Mouse (Mus musculus): ENCODE results near the gene Olfr212. TPM values are rescaled to one million over a fixed set of nuclear protein-coding genes. Genes with fewer than 3 reads are reported as not detected.
"Not testable (repeated sequence)": the region's sequence is repeated elsewhere in the genome, so short reads cannot be mapped to it uniquely, and the experiment has no call there.

The Olfr212 gene
- polyA plus RNA-seq, 1 experiment from 2014 or later = 0.04 TPM

DNA sequence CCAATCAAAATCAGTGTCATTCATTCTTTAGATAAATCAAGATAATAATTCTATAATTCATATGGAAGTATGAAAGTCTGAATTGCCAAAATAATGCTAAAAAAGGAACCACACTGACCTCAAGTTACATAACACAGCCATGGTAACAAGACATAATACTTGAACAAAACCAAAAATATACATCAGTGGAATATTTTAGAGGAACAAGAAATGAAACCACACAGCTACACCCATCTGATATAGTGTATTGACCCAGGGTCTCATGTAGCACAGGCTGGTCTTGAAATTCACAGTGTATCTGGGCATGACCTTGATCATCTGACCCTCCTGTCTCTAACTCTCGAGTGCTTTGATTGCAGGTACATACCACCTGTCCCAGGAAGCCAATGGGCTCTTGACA, 19.5 kb upstream of the Olfr212 start:
- Histone ChIP-seq H3K9me3 (replicated peaks; ENCODE audit: low read length) (no peaks in the 10 kb centered on the region), H3K4me3 (replicated peaks; ENCODE audit: low read depth, low read length) (no peak overlapping the region), H3K27ac (no peak overlapping the region), H3K36me3 (ENCODE audit: insufficient read depth, low read length) (no peaks in the 10 kb centered on the region), H3K9ac (ENCODE audit: low read depth, low read length) (no peak overlapping the region), H3K4me2 (ENCODE audit: low read length) (no peak overlapping the region), H3K4me1 (replicated peaks; ENCODE audit: insufficient read depth, low read length) (no peaks in the 10 kb centered on the region), H3K27me3 (ENCODE audit: insufficient read depth, low read length) (no peaks in the 10 kb centered on the region)
- DNase-seq (ENCODE audit: low spot score) (no peak), ATAC-seq (replicated peaks; ENCODE audit: low FRiP score, low read depth) (no peak)
- no peak for TF ChIP-seq CTCF (IDR thresholded peaks at IDR 0.05; ENCODE audit: low read depth)
- WGBS = 67% methylated on average over 1 of the region's 1 CpGs

DNA sequence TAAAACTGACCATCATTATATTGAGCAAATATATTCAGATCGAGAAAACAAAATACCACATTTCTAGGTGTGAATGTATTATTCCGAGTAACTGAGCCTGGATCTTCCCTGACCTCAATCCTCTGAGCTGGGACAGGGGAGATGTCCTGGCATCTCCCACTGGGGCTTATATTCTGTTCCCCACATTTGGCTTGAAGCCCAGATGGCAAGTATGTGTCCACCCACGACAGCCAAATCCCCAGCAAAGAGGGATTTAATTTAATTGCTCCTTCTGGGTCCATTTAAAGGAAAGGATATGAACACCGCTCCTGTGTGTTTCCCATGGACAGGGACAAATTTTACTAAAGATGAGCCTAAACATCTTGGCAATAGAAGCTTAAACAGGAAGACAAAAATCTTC, 17.5 kb upstream of the Olfr212 start, which contains the start of gene Olfr211:
Gene Olfr211 (plus strand): TSS at position 301 of the 400 bp plus-strand sequence.
- 70% methylated on average over 4 of the region's 4 CpGs for WGBS
- Histone ChIP-seq H3K4me2 (ENCODE audit: low read length) (no peak within 1 kb of the TSS), H3K36me3 (ENCODE audit: insufficient read depth, low read length) (no peaks in the 10 kb centered on the region), H3K4me1 (replicated peaks; ENCODE audit: insufficient read depth, low read length) (no peaks in the 10 kb centered on the region), H3K27ac (no peak within 1 kb of the TSS), H3K27me3 (ENCODE audit: insufficient read depth, low read length) (no peaks in the 10 kb centered on the region), H3K4me3 (replicated peaks; ENCODE audit: low read depth, low read length) (no peak within 1 kb of the TSS), H3K9me3 (replicated peaks; ENCODE audit: low read length) (no peaks in the 10 kb centered on the region), H3K9ac (ENCODE audit: low read depth, low read length) (no peak within 1 kb of the TSS)
- TF ChIP-seq CTCF (IDR thresholded peaks at IDR 0.05; ENCODE audit: low read depth) = no peak
- ATAC-seq (replicated peaks; ENCODE audit: low FRiP score, low read depth) (no peak), DNase-seq (ENCODE audit: low spot score) (no peak)

GRCm38 (mm10) chr6:116493742-116494141, 12.6 kb upstream of the Olfr212 start:
- Histone ChIP-seq H3K27me3 (ENCODE audit: insufficient read depth, low read length) (no peaks in the 10 kb centered on the region), H3K4me1 (replicated peaks; ENCODE audit: insufficient read depth, low read length) (no peaks in the 10 kb centered on the region), H3K36me3 (ENCODE audit: insufficient read depth, low read length) (no peaks in the 10 kb centered on the region), H3K27ac (no peak overlapping the region), H3K4me2 (ENCODE audit: low read length) (no peak overlapping the region), H3K4me3 (replicated peaks; ENCODE audit: low read depth, low read length) (no peak overlapping the region), H3K9ac (ENCODE audit: low read depth, low read length) (no peak overlapping the region), H3K9me3 (replicated peaks; ENCODE audit: low read length) (no peaks in the 10 kb centered on the region)
- WGBS = 77% methylated on average over 5 of the region's 5 CpGs
- TF ChIP-seq CTCF (IDR thresholded peaks at IDR 0.05; ENCODE audit: low read depth) = no peak
- DNase-seq (ENCODE audit: low spot score) (no peak), ATAC-seq (replicated peaks; ENCODE audit: low FRiP score, low read depth) (no peak)

DNA sequence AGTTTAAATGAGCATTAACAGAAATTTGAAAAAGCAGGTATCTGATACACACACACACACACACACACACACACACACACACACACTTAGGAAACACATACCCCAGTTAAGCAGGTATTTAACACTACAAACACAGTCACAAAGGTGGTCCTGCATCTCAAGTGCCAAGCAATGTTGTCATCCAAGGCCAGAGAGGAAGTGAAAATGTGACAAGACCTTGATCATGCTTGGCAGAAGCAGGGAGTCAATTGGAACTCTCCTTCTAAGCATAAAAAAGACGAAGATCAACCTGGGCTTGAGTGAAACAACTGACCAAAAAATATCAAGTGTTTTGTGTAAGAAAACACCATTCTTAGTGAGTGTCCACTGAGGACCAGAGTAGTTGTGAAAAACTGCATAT, 10.4 kb upstream of the Olfr212 start:
- no peak overlapping the region for H3K27ac ChIP-seq
- DNase-seq (ENCODE audit: low spot score) (no peak), ATAC-seq (replicated peaks; ENCODE audit: low FRiP score, low read depth) (no peak)
- TF ChIP-seq CTCF (IDR thresholded peaks at IDR 0.05; ENCODE audit: low read depth) = no peak
- no peak overlapping the region for H3K9ac ChIP-seq (ENCODE audit: low read depth, low read length)
- H3K4me3 ChIP-seq (replicated peaks; ENCODE audit: low read depth, low read length) = no peak overlapping the region
- no peaks in the 10 kb centered on the region for H3K9me3 ChIP-seq (replicated peaks; ENCODE audit: low read length)
- H3K4me1 ChIP-seq (replicated peaks; ENCODE audit: insufficient read depth, low read length) = no peaks in the 10 kb centered on the region
- no peaks in the 10 kb centered on the region for H3K36me3 ChIP-seq (ENCODE audit: insufficient read depth, low read length)
- no peaks in the 10 kb centered on the region for H3K27me3 ChIP-seq (ENCODE audit: insufficient read depth, low read length)
- WGBS = 89% methylated on average over 1 of the region's 1 CpGs
- H3K4me2 ChIP-seq (ENCODE audit: low read length) = no peak overlapping the region

DNA sequence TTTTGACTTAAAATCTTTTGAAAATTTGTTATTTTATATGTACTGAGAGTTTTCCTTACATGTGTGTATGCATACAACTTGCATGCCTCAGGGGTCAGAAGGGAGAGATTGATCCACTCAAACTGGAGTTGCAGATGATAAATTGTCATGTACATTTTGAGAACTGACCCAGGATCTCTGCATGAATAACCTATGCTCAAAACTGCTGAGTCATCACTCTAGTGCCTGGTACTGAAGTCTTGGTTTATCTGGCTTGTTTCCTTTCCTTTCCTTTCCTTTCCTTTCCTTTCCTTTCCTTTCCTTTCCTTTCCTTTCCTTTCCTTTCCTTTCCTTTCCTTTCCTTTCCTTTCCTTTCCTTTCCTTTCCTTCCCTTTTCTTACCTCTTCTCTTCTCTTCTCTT, 8.5 kb downstream of the Olfr212 start:
- no peak overlapping the region for H3K4me2 ChIP-seq (ENCODE audit: low read length)
- no peaks in the 10 kb centered on the region for H3K27me3 ChIP-seq (ENCODE audit: insufficient read depth, low read length)
- DNase-seq (ENCODE audit: low spot score) (no peak), ATAC-seq (replicated peaks; ENCODE audit: low FRiP score, low read depth) (no peak)
- H3K4me3 ChIP-seq (replicated peaks; ENCODE audit: low read depth, low read length) = no peak overlapping the region
- H3K27ac ChIP-seq = no peak overlapping the region
- no peaks in the 10 kb centered on the region for H3K36me3 ChIP-seq (ENCODE audit: insufficient read depth, low read length)
- no peak for TF ChIP-seq CTCF (IDR thresholded peaks at IDR 0.05; ENCODE audit: low read depth)
- H3K9ac ChIP-seq (ENCODE audit: low read depth, low read length) = no peak overlapping the region
- no peaks in the 10 kb centered on the region for H3K9me3 ChIP-seq (replicated peaks; ENCODE audit: low read length)
- H3K4me1 ChIP-seq (replicated peaks; ENCODE audit: insufficient read depth, low read length) = no peaks in the 10 kb centered on the region

- no peak within 1 kb of the TSS for H3K9ac ChIP-seq (ENCODE audit: low read depth, low read length)
- H3K4me3 ChIP-seq (replicated peaks; ENCODE audit: low read depth, low read length) = no peak within 1 kb of the TSS
- DNase-seq (ENCODE audit: low spot score) (no peak), ATAC-seq (replicated peaks; ENCODE audit: low FRiP score, low read depth) (no peak)
- TF ChIP-seq CTCF (IDR thresholded peaks at IDR 0.05; ENCODE audit: low read depth) = no peak
- H3K4me1 ChIP-seq (replicated peaks; ENCODE audit: insufficient read depth, low read length) = no peaks in the 10 kb centered on the region
- H3K9me3 ChIP-seq (replicated peaks; ENCODE audit: low read length) = no peaks in the 10 kb centered on the region
- no peak within 1 kb of the TSS for H3K4me2 ChIP-seq (ENCODE audit: low read length)
- H3K36me3 ChIP-seq (ENCODE audit: insufficient read depth, low read length) = no peaks in the 10 kb centered on the region
- WGBS = 65% methylated on average over 1 of the region's 1 CpGs
- H3K27ac ChIP-seq = no peak within 1 kb of the TSS
- H3K27me3 ChIP-seq (ENCODE audit: insufficient read depth, low read length) = no peaks in the 10 kb centered on the region
Measured at GRCm38 (mm10) chr6:116538156-116538555, 31.8 kb downstream of the Olfr212 start, which contains the start of gene Olfr213. Gene Olfr213, plus strand, starts transcription at chr6:116538456.

GRCm38 (mm10) chr6:116542500-116542899, 36.2 kb downstream of the Olfr212 start:
- Histone ChIP-seq H3K4me1 (replicated peaks; ENCODE audit: insufficient read depth, low read length) (no peaks in the 10 kb centered on the region), H3K4me3 (replicated peaks; ENCODE audit: low read depth, low read length) (no peak overlapping the region), H3K9me3 (replicated peaks; ENCODE audit: low read length) (no peaks in the 10 kb centered on the region), H3K27ac (no peak overlapping the region), H3K9ac (ENCODE audit: low read depth, low read length) (no peak overlapping the region), H3K36me3 (ENCODE audit: insufficient read depth, low read length) (no peaks in the 10 kb centered on the region), H3K4me2 (ENCODE audit: low read length) (no peak overlapping the region), H3K27me3 (ENCODE audit: insufficient read depth, low read length) (no peaks in the 10 kb centered on the region)
- ATAC-seq (replicated peaks; ENCODE audit: low FRiP score, low read depth) = no peak
- no peak for DNase-seq (ENCODE audit: low spot score)
- WGBS = 89% methylated on average over 2 of the region's 2 CpGs
- TF ChIP-seq CTCF (IDR thresholded peaks at IDR 0.05; ENCODE audit: low read depth) = no peak

GRCm38 (mm10) chr6:116550841-116551240, 44.5 kb downstream of the Olfr212 start, which contains the start of gene Gm5580:
Gene Gm5580, plus strand, starts transcription at chr6:116551141.
- H3K4me1 ChIP-seq (replicated peaks; ENCODE audit: insufficient read depth, low read length); H3K9me3 ChIP-seq (replicated peaks; ENCODE audit: low read length); H3K27ac ChIP-seq; H3K36me3 ChIP-seq (ENCODE audit: insufficient read depth, low read length); ATAC-seq (replicated peaks; ENCODE audit: low FRiP score, low read depth); DNase-seq (ENCODE audit: low spot score); H3K4me2 ChIP-seq (ENCODE audit: low read length); H3K4me3 ChIP-seq (replicated peaks; ENCODE audit: low read depth, low read length); H3K27me3 ChIP-seq (ENCODE audit: insufficient read depth, low read length); H3K9ac ChIP-seq (ENCODE audit: low read depth, low read length): not testable (repeated sequence)
- WGBS = 95% methylated on average over 11 of the region's 11 CpGs
